8 mouse cellular contexts compared by ENCODE assay signal in genomic region chr2:152020255-152020654, GRCm38 (mm10). TPM values are rescaled to one million over a fixed set of nuclear protein-coding genes. Genes with fewer than 3 reads are reported as not detected.
DNase-seq lines count a peak whose midpoint lies in the region; ATAC-seq and TF ChIP-seq lines count a peak whose summit lies in the region.

No protein-coding gene starts in this region.

- H3K9ac ChIP-seq in liver, embryonic 12.5 days: no peak overlapping the region
- H3K9ac ChIP-seq in hindbrain, embryonic 11.5 days (ENCODE audit: low read depth, low read length): no peak overlapping the region
- H3K9ac ChIP-seq in liver, postnatal 0 days (replicated peaks): no peak overlapping the region
- H3K9ac ChIP-seq in neural tube, embryonic 12.5 days: no peak overlapping the region

- no peaks in the 10 kb centered on the region for H3K4me1 ChIP-seq in liver, embryonic 12.5 days
- no peaks in the 10 kb centered on the region; the same call in none of the 2 replicates for H3K4me1 ChIP-seq in hindbrain, embryonic 11.5 days (replicated peaks; ENCODE audit: control insufficient read depth, insufficient read depth, low read length)
- H3K4me1 ChIP-seq in liver, postnatal 0 days (ENCODE audit: insufficient read depth): no peaks in the 10 kb centered on the region
- H3K4me1 ChIP-seq in neural tube, embryonic 12.5 days: peaks cover 6% of the 10 kb centered on the region; the same call in 1 of the 2 replicates

- ATAC-seq in liver, embryonic 12.5 days: no peak; the same call in 1 of the 2 replicates
- ATAC-seq in common myeloid progenitor, adult 5-6 weeks (replicated peaks; ENCODE audit: low read depth, poor library complexity, severe bottlenecking): peak; percentile 89
- ATAC-seq in hindbrain, embryonic 11.5 days (ENCODE audit: low FRiP score): peak; percentile 26; the same call in 1 of the 2 replicates
- ATAC-seq in liver, postnatal 0 days: no peak
- peak; percentile 48 for ATAC-seq in neural tube, embryonic 12.5 days (ENCODE audit: low FRiP score, low read depth)

- H3K4me3 ChIP-seq in liver, embryonic 12.5 days: no peak overlapping the region
- no peak overlapping the region for H3K4me3 ChIP-seq in hindbrain, embryonic 11.5 days (ENCODE audit: low read depth, low read length)
- no peak overlapping the region for H3K4me3 ChIP-seq in liver, postnatal 0 days (ENCODE audit: low read depth, low read length)
- no peak overlapping the region for H3K4me3 ChIP-seq in neural tube, embryonic 12.5 days

- WGBS in liver, embryonic 12.5 days (ENCODE audit: insufficient replicate concordance): 23% methylated on average over 6 of the region's 6 CpGs
- WGBS in hindbrain, embryonic 11.5 days: 24% methylated on average over 6 of the region's 6 CpGs
- 18% methylated on average over 6 of the region's 6 CpGs for WGBS in liver, postnatal 0 days (ENCODE audit: insufficient replicate concordance)
- 24% methylated on average over 6 of the region's 6 CpGs for WGBS in neural tube, embryonic 12.5 days

- TF ChIP-seq EP300 in liver, postnatal 0 days (IDR thresholded peaks at IDR 0.05; ENCODE audit: low read depth): no peak

- DNase-seq in liver (peak; percentile 23), NIH3T3 (ENCODE audit: low read depth) (peak; percentile 46)
- peak; percentile 82 for DNase-seq in hindbrain, embryonic 11.5 days (ENCODE audit: low spot score)
- peak; percentile 48 for DNase-seq in liver, postnatal 0 days
- DNase-seq in urinary bladder, postnatal 10 days (ENCODE audit: low spot score): no peak

- H3K27me3 ChIP-seq in liver, embryonic 12.5 days (replicated peaks): peaks cover 9% of the 10 kb centered on the region
- H3K27me3 ChIP-seq in hindbrain, embryonic 11.5 days (ENCODE audit: control insufficient read depth, insufficient read depth, low read length): no peaks in the 10 kb centered on the region
- no peaks in the 10 kb centered on the region for H3K27me3 ChIP-seq in liver, postnatal 0 days (ENCODE audit: insufficient read depth, low read length)
- H3K27me3 ChIP-seq in neural tube, embryonic 12.5 days (replicated peaks): no peaks in the 10 kb centered on the region

- H3K36me3 ChIP-seq in liver, embryonic 12.5 days: no peaks in the 10 kb centered on the region
- no peaks in the 10 kb centered on the region for H3K36me3 ChIP-seq in hindbrain, embryonic 11.5 days (ENCODE audit: control insufficient read depth, insufficient read depth, low read length)
- H3K36me3 ChIP-seq in liver, postnatal 0 days (replicated peaks; ENCODE audit: insufficient read depth, low read length): no peaks in the 10 kb centered on the region
- no peaks in the 10 kb centered on the region for H3K36me3 ChIP-seq in neural tube, embryonic 12.5 days

- peak; percentile 67 for TF ChIP-seq CTCF in liver, postnatal 0 days (IDR thresholded peaks at IDR 0.05; ENCODE audit: low read depth)

- H3K27ac ChIP-seq in liver, embryonic 12.5 days: no peak overlapping the region
- no peak overlapping the region for H3K27ac ChIP-seq in hindbrain, embryonic 11.5 days (ENCODE audit: low read depth, low read length)
- no peak overlapping the region for H3K27ac ChIP-seq in liver, postnatal 0 days (ENCODE audit: low read depth)
- H3K27ac ChIP-seq in neural tube, embryonic 12.5 days: no peak overlapping the region

- no peaks in the 10 kb centered on the region for H3K9me3 ChIP-seq in liver, embryonic 12.5 days (replicated peaks)
- no peaks in the 10 kb centered on the region for H3K9me3 ChIP-seq in hindbrain, embryonic 11.5 days (ENCODE audit: control insufficient read depth, low read length)
- no peaks in the 10 kb centered on the region for H3K9me3 ChIP-seq in liver, postnatal 0 days (ENCODE audit: low read length)
- no peaks in the 10 kb centered on the region for H3K9me3 ChIP-seq in neural tube, embryonic 12.5 days

- no peak overlapping the region for H3K4me2 ChIP-seq in liver, embryonic 12.5 days
- H3K4me2 ChIP-seq in hindbrain, embryonic 11.5 days (replicated peaks; ENCODE audit: low read depth, low read length): no peak overlapping the region
- no peak overlapping the region for H3K4me2 ChIP-seq in liver, postnatal 0 days (ENCODE audit: low read depth, low read length)
- H3K4me2 ChIP-seq in neural tube, embryonic 12.5 days (replicated peaks): no peak overlapping the region

RNA-seq across cellular contexts. Expression of gene Slc52a3, which starts 23.9 kb away (rescaled TPM):
- polyA plus RNA-seq in liver, embryonic 12.5 days (2016; fragmentation: Nextera tagmentation; extraction: Ambion mirVana): 1.3 and 1.9 TPM in 2 replicates
- 0.87 and 1.1 TPM in 2 replicates for total RNA-seq in common myeloid progenitor, adult 5-6 weeks (2017)
- 0.56 and 0.73 TPM in 2 replicates for polyA plus RNA-seq in hindbrain, embryonic 11.5 days (2014; fragmentation: Nextera tagmentation; extraction: Ambion mirVana)
- 0.43 and 0.53 TPM in 2 replicates for polyA plus RNA-seq in liver, postnatal 0 days (2015; fragmentation: Nextera tagmentation; extraction: Ambion mirVana)
- polyA plus RNA-seq in neural tube, embryonic 12.5 days (2016; fragmentation: Nextera tagmentation; extraction: Ambion mirVana): 1.1 and 1.3 TPM in 2 replicates

RNA-seq across cellular contexts. Expression of gene Fam110a, which starts 40.2 kb away (rescaled TPM):
- 11.1 and 11.8 TPM in 2 replicates for polyA plus RNA-seq in liver, embryonic 12.5 days (2016; fragmentation: Nextera tagmentation; extraction: Ambion mirVana)
- total RNA-seq in common myeloid progenitor, adult 5-6 weeks (2017): 3.4 and 6.7 TPM in 2 replicates
- polyA plus RNA-seq in hindbrain, embryonic 11.5 days (2014; fragmentation: Nextera tagmentation; extraction: Ambion mirVana): 87.1 and 87.5 TPM in 2 replicates
- polyA plus RNA-seq in liver, postnatal 0 days (2015; fragmentation: Nextera tagmentation; extraction: Ambion mirVana): 6.3 and 7.3 TPM in 2 replicates
- 91.5 and 94.3 TPM in 2 replicates for polyA plus RNA-seq in neural tube, embryonic 12.5 days (2016; fragmentation: Nextera tagmentation; extraction: Ambion mirVana)

Comparison
In these comparisons a context has a peak if more than half of its experiments do, and no peak if none do; other contexts are left out.
1. ATAC-seq: peak in common myeloid progenitor, adult 5-6 weeks (single experiment), hindbrain, embryonic 11.5 days (single experiment) and neural tube, embryonic 12.5 days (single experiment); none in liver, embryonic 12.5 days (single experiment) and liver, postnatal 0 days (single experiment).